Mouse (Mus musculus) left cerebral cortex, adult 2 months (tissue): ENCODE results near the gene Itm2b. TPM values are rescaled to one million over a fixed set of nuclear protein-coding genes. Genes with fewer than 3 reads are reported as not detected.

ENCODE experiments used
- DNase-seq, 2 experiments: peaks; one replicate each; pipeline ENCODE4 v3.0.0; 2021 to 2022; ENCODE audit warnings: low spot score in 2 of 2, mixed read lengths in 1 of 2; ENCODE audit errors: extremely low spot score in 1 of 2
- H3K27ac ChIP-seq: fragments of 200-600 bp; 2 replicates; pipeline ENCODE4 v1.8.1; 2022
- H3K4me3 ChIP-seq: fragments of 200-600 bp; 2 replicates; pipeline ENCODE4 v1.8.1; 2022
- CTCF ChIP-seq: fragments of 200-600 bp; IDR thresholded peaks from 2 replicates; pipeline ENCODE4 v1.8.1; 2022; ENCODE audit warnings: antibody characterized with exemption, mild to moderate bottlenecking, moderate library complexity
- intact Hi-C: fragments of 180-260 bp; cut with DNase I; formaldehyde crosslinking; loops from one replicate; pipeline ENCODE4 v1.15.1; 2025
- total RNA-seq, 2 experiments: library from RNA; stranded (reverse); gene quantifications; 2 replicates each; pipeline ENCODE4 v1.2.3; 2021

Gene Itm2b
- total RNA-seq, 2 experiments from 2014 or later: 721 to 748 TPM

DNA sequence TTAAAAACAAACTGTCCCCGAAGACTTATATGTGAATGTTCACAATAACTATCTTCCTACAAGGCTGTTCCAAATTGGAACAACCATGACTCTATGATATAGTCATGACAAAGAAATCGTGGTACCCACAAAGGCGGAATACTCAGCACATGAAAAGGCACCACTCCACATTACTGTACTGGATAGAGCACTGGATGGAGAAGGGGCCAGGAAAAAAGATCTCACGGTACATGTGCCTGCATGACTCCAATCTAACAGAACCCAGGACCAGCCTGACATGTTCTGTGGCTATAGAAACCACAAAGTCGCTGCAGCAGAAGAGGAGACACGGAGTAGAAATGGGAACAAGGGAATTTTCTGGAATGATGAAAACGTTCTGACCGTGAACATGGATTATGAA, 30.4 kb downstream of the Itm2b start:
- no peak for DNase-seq
- Histone ChIP-seq H3K4me3 (no peak overlapping the region), H3K27ac (no peak overlapping the region)
- no peak for TF ChIP-seq CTCF
- intact Hi-C loops: no loop called here

DNA sequence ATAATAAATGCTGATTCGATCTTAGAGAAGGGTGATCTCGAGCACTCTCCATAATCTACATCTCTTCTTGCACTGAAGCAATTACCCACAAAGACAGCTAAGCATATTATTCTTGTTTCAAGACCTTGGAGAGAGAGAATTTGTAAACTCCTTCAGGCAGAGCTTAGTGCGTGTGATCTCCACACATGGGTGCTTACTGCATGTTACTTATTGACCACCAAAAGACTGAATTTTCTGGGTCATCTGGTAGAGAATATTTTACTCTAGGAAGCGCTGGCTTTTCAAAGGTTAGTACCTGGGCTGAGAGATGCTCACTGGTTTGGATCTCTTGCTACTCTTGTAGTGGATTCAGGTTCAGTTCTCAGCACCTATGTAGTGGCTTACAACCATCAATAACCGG, 34.0 kb downstream of the Itm2b start:
- intact Hi-C loops: no loop called here
- Histone ChIP-seq H3K4me3 (no peak overlapping the region), H3K27ac (no peak overlapping the region)
- TF ChIP-seq CTCF: no peak
- no peak for DNase-seq

DNA sequence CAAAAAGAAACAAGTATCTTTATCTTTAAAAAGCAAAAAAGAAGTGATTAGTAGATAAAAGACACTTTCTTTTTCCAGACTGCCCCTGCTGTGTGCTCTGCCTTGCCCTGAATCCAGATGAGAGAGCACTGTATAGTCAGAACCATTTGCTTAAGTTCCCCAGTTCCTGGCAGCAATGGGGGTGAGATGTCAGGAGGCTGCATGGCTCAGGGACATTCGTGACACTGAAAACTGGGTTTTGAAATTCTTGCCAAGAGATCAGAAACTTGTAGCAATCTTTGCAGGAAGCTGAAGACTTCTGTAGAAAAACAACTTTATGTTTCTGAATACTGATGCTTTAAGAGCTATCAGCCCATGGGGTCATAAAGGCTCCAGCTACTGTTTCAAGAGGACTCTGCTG, 35.1 kb downstream of the Itm2b start:
- Histone ChIP-seq H3K27ac (no peak overlapping the region), H3K4me3 (no peak overlapping the region)
- TF ChIP-seq CTCF: no peak
- DNase-seq: no peak
- intact Hi-C loops: no loop called here

DNA sequence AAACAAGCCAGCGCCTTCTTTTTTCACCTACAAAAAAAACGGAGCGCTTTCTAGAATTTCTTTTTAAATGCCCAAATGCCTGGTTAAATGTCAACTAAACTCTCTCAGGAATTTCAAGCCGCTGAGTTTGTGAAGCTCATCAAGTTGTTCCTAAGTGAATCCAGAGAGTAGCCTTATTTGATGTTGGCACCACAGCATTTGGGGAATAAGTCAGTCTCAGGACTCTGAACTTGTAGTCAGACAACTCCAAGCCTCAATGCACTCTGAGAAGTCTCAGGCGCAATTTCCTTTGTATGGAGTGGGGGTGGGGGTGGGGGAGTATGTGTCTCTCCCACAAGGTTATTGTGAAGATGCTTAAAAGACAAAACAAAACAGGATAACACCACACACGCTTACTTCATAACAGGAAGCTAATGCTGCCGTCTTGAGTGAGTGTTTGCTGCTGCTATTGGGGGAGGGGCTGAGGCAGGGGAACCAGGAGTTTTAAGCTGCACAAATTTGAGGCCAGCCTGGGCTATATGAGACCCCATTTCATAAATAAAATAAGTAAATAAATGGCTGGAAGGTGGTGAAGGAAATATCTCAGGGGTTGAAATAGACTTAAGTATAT, 35.9 kb downstream of the Itm2b start:
- Histone ChIP-seq H3K4me3 (no peak overlapping the region), H3K27ac (no peak overlapping the region)
- intact Hi-C loops: no loop called here
- DNase-seq: no peak
- no peak for TF ChIP-seq CTCF

DNA sequence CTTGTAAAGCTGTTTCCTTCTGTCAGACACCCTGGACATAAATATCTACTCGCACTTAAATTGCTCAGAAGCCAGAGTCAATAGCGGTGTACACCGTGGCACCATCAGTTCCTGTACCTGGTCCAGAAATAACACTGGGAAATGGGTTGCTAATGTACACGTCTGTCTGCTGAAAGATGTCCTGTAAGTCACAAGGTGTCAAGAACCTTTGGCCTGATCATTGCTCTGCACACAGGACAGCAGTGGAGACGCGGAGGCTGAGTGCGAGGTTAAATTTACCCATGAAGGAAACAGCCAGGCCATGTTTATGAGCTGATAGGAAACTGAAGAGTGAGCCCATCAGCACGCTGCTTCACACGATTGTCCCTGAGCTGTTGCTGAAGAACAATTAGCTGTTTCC, 37.8 kb downstream of the Itm2b start:
- no peak for TF ChIP-seq CTCF
- no peak overlapping the region for H3K4me3 ChIP-seq
- no peak overlapping the region for H3K27ac ChIP-seq
- intact Hi-C loops: no loop called here
- DNase-seq: no peak

DNA sequence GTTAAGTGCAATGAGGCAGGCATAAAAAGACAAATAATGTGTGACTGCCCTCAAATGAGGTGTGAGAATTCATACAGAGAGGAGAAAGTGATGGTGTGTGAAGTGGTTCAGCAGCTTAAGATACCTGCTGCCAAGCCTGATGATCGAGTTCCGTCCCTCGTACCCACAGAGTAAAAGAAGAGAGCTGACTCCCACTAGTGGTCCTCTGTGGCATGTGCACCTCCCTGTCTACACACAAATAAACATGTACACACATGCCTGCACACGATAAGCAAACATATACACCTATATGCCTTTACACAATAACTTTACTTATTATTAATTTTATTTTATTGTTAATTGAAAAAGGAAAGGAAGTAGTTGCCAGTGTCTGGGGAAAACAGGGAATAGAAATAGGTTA, 39.5 kb downstream of the Itm2b start:
- Histone ChIP-seq H3K27ac (no peak overlapping the region), H3K4me3 (no peak overlapping the region)
- intact Hi-C loops: no loop called here
- no peak for DNase-seq
- TF ChIP-seq CTCF: peak; percentile 13

DNA sequence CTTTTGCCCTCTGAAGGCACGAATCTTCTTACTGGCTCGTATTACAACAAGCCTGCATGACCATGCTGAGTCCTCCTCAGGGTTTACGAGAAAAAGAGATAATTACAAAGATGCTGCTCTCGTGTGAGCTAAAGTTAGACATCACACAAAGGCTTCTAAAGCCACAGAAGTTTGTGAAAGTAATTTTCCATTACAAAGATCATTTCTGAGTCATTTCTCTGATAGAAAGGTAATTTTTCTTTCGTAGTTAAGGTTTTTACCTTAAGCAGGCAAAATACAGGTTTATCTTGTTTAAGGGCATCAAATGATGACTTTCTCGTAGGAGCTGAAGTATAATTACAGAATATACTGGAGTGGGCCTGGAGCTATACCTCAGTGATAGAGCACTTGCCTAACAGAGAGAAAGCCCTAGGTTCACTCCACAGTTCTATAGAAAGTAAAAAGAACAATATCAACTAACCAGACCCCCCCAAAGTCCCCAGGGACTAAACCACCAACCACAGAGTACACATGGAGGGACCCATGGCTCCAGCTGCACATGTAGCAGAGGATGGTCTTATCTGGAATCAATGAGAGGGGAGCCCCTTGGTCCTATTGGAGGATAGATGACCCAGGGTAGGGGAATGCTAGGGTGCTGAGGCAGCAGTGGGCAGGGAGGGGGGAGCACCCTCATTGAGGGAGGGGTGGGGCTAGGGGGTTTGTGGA, 44.9 kb downstream of the Itm2b start:
- no peak for DNase-seq
- no peak overlapping the region for H3K27ac ChIP-seq
- intact Hi-C loops: no loop called here
- no peak overlapping the region for H3K4me3 ChIP-seq
- no peak for TF ChIP-seq CTCF

DNA sequence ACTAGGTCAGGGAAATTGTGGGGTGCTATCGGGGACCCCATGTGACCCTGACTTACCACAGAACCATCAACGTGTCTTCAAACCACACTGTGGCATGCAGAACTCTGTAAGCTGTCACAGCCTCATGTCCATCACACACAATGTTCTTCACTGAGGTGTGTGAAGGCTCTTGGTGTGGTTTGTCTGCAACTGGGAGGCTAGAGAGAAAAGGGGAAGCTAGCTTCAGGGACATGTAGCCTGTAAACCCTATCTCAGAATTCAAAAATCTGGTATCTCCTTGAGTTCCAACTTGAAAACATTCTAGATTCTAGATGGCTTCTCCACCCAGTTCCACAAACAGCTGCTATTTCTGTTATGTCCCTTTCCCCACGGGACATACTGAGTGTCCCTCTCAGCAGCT, 45.5 kb downstream of the Itm2b start:
- intact Hi-C loops: no loop called here
- no peak for DNase-seq
- TF ChIP-seq CTCF: no peak
- no peak overlapping the region for H3K4me3 ChIP-seq
- no peak overlapping the region for H3K27ac ChIP-seq

DNA sequence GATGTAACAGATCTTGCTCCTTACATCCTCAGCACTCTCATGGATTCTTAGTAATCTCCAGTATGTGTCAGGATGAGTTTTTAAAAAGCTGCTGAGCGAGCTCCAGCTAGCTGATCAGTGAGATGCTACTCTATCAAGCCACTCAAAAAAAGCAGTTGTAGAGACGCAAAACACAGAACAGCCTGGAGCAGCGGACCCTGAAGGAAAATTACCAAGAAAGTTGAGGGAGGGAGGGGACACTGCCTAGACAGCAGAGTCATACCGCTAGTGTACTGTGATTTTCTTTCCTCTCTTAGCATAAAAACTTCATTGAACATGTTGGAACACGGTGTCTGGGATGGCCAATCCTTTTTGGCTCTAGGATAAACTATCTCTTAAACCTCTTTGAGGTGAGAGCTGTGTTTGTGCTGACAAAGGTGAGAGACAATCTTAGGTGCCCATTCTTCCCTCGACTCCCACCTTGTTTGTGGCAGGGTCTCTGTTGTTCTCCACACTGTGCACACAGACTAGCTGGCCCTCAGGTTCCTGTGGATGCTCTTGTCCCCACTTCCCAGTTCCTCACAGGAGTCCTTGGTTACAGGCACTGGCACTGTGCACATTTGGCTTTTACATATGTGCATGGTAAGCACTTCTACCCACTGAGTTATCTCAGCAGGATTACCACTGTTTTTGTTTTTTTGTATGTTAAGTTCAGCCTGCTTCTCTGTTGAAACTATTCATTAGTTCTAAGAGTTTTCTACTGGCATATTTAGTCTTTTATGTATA, 48.6 kb downstream of the Itm2b start:
- DNase-seq: no peak
- no peak overlapping the region for H3K27ac ChIP-seq
- intact Hi-C loops: no loop called here
- no peak for TF ChIP-seq CTCF
- H3K4me3 ChIP-seq: no peak overlapping the region

DNA sequence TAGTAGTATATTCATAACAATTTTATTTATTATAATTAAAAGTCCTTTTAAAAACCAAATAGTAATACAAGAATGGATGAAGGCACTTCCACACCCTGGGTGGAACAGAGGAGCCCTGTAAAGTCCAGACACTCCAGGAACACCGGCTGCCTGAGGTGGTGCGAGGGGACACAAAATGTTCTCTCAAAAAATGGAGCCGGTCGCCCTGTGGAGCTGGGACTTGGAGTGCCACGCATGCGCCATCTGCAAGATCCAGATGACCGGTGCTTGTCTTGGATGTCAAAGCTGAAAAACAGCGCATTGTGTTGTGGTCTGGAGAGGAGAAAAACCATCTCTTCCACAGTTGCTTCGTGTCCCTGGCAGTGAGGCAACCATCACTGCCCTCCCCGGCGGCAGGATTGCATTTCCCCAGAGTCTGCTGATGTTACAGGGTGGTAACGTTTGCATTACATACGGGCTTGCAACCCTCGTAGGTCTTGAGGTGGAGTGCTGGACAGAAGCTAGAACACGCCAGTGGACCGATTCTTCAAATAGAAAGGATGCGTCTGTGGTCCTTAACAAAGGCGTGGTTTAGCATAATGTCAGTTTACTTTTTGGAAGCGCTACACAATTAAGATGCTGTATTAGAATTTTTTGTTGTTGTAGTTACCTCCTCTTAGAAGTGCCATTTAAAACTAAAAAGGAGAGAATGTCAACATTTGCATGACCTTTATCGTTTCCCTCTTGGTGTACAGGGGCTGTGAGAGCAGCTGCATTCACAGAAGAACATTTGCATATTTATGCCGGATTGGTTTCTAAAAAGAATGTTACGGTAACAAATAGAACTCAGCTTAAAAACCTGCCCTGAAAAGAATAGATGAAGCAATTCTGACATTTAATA, 49.9 kb downstream of the Itm2b start:
- TF ChIP-seq CTCF: no peak
- no peak for DNase-seq
- no peak overlapping the region for H3K4me3 ChIP-seq
- H3K27ac ChIP-seq: 0 out of 2 replicates have a peak overlapping the region, but pooled peaks have one; percentile 10
- intact Hi-C loops: no loop called here

DNA sequence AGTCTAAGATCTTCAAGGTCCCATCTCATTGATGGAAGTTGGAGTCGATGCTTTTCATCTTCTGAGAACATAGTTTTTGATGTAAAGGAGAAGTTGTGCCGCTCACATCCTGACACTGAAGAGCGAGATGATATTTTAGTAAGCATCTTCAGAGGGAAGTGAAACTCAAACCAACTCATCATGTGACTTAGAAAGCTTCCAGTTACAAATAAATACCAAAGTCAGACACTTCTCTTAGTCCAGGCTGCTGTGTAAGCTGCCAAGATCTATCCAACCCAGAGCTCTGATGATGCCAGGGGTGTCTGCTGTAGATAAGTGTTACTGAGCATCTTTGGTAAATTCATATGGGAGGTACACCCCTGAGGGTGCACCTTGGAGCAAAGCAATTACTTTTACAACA, 51.2 kb downstream of the Itm2b start:
- Histone ChIP-seq H3K27ac (no peak overlapping the region), H3K4me3 (no peak overlapping the region)
- no peak for TF ChIP-seq CTCF
- no peak for DNase-seq
- intact Hi-C loops: no loop called here

DNA sequence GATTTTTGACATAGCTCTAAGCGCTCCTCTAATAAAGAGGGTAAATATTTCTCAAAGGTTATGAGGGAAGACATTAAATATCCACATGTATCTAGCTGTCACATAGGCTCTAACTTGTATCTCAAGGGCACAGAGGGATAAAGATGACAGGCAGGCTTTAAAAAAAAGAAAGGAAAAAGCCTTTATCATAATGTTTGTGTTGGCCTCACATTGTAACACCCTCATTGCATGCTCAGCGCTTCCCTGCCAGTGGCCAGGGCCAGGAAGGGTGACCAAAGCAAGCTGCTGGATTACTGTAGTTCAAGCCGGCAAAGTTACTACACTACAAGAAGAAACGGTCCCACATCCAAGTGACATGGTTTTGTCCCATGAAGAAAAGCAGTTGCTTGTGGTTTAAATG, 53.7 kb downstream of the Itm2b start:
- Histone ChIP-seq H3K4me3 (no peak overlapping the region), H3K27ac (no peak overlapping the region)
- DNase-seq: no peak
- TF ChIP-seq CTCF: no peak
- intact Hi-C loops: no loop called here
